Mouse (Mus musculus): ENCODE results near the gene Esrp2.

DNA sequence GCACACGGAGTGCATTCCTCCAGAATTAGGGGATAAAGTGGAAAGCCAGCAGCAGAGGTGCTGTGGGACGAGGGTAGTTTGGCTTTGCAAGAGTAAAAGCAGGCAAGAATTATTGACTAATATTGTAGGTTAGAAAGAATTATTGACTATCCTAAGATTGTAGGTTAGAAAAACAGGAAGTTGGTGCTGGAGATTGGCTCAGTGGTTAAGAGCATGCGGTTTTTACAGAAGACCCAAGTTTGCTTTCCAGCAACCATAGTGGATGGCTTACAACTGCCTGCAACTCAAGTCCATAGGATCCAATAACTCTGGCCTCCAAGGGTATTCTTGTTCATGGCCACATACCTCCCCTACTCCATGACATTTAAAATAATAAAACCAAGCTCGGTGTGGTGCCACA is 9.2 kb upstream of the Esrp2 start:
- TF ChIP-seq CTCF (IDR thresholded peaks at IDR 0.05; ENCODE audit: control insufficient read depth, insufficient read depth, insufficient read length) (no peak), MAX (IDR thresholded peaks at IDR 0.05) (no peak), MYOD1 (IDR thresholded peaks at IDR 0.05; ENCODE audit: control insufficient read depth, insufficient read length, low read depth) (no peak)
